Mouse (Mus musculus): ENCODE measurements around the gene Best3. TPM values are rescaled to one million over a fixed set of nuclear protein-coding genes. Genes with fewer than 3 reads are reported as not detected.
A peak's percentile ranks its signal among the peaks of the same experiment; 100 is the strongest.

Best3 gene
- 0.18 and 0.32 TPM in 2 replicates for polyA plus RNA-seq (2015; fragmentation: Nextera tagmentation; extraction: Ambion mirVana)

DNA sequence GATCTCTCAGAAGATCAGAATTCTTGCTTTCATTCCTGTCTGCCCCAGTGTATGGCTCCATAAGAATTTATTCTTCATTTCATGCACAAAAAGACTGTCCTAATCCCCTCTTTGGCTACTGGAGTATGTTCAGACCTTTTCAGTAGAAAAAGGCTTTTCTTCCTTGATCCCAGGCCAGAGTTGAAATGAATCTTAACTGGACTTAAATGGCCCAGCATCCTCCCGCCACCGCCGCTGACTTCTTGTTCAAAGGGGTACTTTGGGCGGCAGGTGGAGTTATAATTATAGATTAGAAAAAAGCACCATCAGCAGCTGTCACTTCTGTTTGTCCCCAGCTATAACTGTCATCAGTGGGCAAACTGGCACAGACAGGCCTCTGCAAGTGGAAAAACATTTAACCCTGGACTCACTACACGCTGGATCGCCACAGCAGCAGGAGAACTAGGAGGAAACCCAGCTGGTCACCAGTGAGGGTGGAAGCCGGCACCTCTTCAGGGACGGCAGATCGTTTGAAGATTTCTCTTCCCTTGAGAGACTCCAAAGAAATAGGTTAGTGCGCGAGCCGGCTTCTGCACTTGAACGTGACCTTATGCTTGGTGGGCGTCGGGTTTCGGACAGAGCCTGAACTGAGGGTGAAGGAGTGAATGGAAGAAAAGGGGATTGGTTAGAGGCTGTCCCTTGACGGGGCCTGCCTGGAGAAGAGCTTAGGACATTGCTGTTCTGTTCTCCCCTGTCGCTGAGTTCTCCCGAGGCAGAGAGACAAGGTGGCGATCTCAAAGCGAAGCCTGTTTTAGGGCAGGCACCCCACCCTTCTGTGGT, at the start of gene Best3:
TSS of gene Best3 (plus strand) at position 51 of the 819 bp plus-strand sequence.
- H3K4me1 ChIP-seq (ENCODE audit: insufficient read depth, low read length) = peaks cover 12% of the 10 kb centered on the region; the same call in 1 of the 2 replicates
- ATAC-seq (ENCODE audit: low FRiP score, low TSS enrichment) = no peak; the same call in 1 of the 2 replicates
- H3K27me3 ChIP-seq (ENCODE audit: insufficient read depth, low read length) = no peaks in the 10 kb centered on the region
- 31% methylated on average over 21 of the region's 21 CpGs for WGBS
- no peaks in the 10 kb centered on the region for H3K9me3 ChIP-seq (ENCODE audit: low read length)
- no peaks in the 10 kb centered on the region for H3K36me3 ChIP-seq (ENCODE audit: insufficient read depth, low read length)
- H3K4me3 ChIP-seq (ENCODE audit: low read length) = no peak within 1 kb of the TSS
- H3K4me2 ChIP-seq (replicated peaks; ENCODE audit: low read depth, low read length) = peak within 1 kb of the TSS; percentile 41
- 0 out of 2 replicates have a peak within 1 kb of the TSS, but pooled peaks have one; percentile 17 for H3K9ac ChIP-seq (replicated peaks; ENCODE audit: low read length)
- H3K27ac ChIP-seq (ENCODE audit: low read length) = no peak within 1 kb of the TSS

DNA sequence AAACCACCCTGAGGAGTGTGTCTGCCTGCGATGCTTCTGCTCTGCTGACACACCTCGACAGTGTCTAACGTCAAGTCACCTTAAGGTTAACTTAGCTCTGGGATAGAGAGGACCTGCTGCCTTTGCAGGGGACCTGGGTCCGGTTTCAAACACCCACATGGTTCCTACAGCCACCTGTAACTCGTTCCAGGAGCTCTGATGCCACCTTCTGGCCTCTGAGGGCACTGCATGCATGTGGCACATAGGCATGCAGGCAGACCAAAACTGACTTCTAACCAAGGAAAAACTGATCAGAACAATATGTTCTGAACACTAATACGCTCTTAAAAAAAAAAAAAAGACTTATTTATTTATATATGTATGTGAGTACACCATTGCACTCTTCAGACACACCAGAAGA, 43.1 kb upstream of the Best3 start:
- ATAC-seq (ENCODE audit: low FRiP score, low TSS enrichment) = no peak
- 91% methylated on average over 6 of the region's 6 CpGs for WGBS
- H3K4me2 ChIP-seq (replicated peaks; ENCODE audit: low read depth, low read length) = no peak overlapping the region
- no peaks in the 10 kb centered on the region for H3K27me3 ChIP-seq (ENCODE audit: insufficient read depth, low read length)
- no peak overlapping the region for H3K4me3 ChIP-seq (ENCODE audit: low read length)
- peaks cover 23% of the 10 kb centered on the region for H3K4me1 ChIP-seq (ENCODE audit: insufficient read depth, low read length)
- no peak overlapping the region for H3K9ac ChIP-seq (replicated peaks; ENCODE audit: low read length)
- no peak overlapping the region for H3K27ac ChIP-seq (ENCODE audit: low read length)
- H3K36me3 ChIP-seq (ENCODE audit: insufficient read depth, low read length) = peaks cover 26% of the 10 kb centered on the region
- H3K9me3 ChIP-seq (ENCODE audit: low read length) = peaks cover 13% of the 10 kb centered on the region; the same call in 1 of the 2 replicates

DNA sequence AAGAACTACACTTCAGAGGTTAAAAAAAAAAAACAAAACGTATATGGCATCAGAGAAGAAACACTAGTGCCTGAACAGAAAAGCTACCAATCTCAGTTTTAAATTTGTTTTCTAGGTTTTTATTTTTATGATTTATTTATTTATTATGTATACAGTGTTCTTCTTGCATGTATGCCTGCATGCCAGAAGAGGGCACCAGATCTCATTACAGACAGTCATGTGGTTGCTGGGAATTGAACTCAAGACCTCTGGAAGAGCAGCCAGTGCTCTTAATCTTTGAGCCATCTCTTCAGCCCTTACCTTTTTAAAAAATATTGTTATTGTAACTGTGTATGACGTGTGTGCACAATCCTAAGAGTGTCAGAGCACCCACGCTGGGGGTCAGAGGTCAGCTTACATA, 42.0 kb upstream of the Best3 start:
- Histone ChIP-seq H3K36me3 (ENCODE audit: insufficient read depth, low read length) (peaks cover 14% of the 10 kb centered on the region), H3K9me3 (ENCODE audit: low read length) (peaks cover 8% of the 10 kb centered on the region; the same call in 1 of the 2 replicates), H3K27me3 (ENCODE audit: insufficient read depth, low read length) (no peaks in the 10 kb centered on the region), H3K4me1 (ENCODE audit: insufficient read depth, low read length) (peaks cover 23% of the 10 kb centered on the region), H3K4me3 (ENCODE audit: low read length) (no peak overlapping the region), H3K4me2 (replicated peaks; ENCODE audit: low read depth, low read length) (no peak overlapping the region), H3K9ac (replicated peaks; ENCODE audit: low read length) (no peak overlapping the region), H3K27ac (ENCODE audit: low read length) (no peak overlapping the region)
- no peak for ATAC-seq (ENCODE audit: low FRiP score, low TSS enrichment)
- 84% methylated on average over 3 of the region's 3 CpGs for WGBS

DNA sequence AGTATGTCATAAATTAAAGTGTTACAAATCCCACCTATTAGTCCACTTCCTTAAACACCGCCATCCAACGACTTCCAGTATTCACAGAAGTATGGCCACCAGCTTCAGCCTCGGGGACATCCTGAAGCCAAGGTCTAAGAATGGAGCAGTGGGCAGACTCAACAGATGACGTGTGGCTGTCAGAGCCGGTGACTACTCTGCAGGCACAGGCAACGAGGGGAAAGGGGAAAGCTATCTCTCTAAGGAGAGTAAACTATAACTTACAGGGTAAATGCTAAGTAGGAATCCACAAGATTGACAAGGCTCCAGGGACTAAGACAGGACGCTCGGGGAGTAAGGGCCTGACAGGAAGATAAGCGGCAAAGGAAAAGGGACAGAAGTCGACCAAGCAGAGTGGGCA, 41.2 kb upstream of the Best3 start:
- Histone ChIP-seq H3K9ac (replicated peaks; ENCODE audit: low read length) (no peak overlapping the region), H3K4me3 (ENCODE audit: low read length) (peak overlapping the region; percentile 7; the same call in 1 of the 2 replicates), H3K27me3 (ENCODE audit: insufficient read depth, low read length) (no peaks in the 10 kb centered on the region), H3K9me3 (ENCODE audit: low read length) (peaks cover 8% of the 10 kb centered on the region; the same call in 1 of the 2 replicates), H3K27ac (ENCODE audit: low read length) (peak overlapping the region; percentile 76), H3K36me3 (ENCODE audit: insufficient read depth, low read length) (peaks cover 12% of the 10 kb centered on the region), H3K4me2 (replicated peaks; ENCODE audit: low read depth, low read length) (peak overlapping the region; percentile 36), H3K4me1 (ENCODE audit: insufficient read depth, low read length) (peaks cover 26% of the 10 kb centered on the region)
- no peak for ATAC-seq (ENCODE audit: low FRiP score, low TSS enrichment)
- 30% methylated on average over 10 of the region's 10 CpGs for WGBS

DNA sequence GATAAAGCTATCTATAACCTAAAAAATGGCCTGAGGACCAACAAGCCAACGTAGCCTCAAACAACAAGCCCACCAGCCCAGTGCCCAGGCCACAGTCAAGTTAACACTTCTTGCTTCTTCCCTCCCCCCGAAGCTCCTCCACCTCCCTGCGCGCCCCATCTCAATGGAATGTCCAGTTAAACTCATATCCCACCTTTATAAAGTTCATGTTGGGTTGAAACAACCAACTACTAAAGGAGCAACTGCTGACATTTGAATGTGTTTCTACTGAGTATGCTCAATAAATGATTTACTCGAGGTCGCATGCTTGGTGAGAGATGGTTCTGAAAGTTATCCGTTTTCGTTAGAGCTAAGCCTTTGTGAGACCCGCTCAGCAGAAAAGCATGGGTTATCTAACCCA, 37.7 kb upstream of the Best3 start:
- H3K9me3 ChIP-seq (ENCODE audit: low read length) = peaks cover 5% of the 10 kb centered on the region
- no peaks in the 10 kb centered on the region for H3K36me3 ChIP-seq (ENCODE audit: insufficient read depth, low read length)
- H3K4me1 ChIP-seq (ENCODE audit: insufficient read depth, low read length) = peaks cover 32% of the 10 kb centered on the region
- ATAC-seq (ENCODE audit: low FRiP score, low TSS enrichment) = no peak
- H3K27me3 ChIP-seq (ENCODE audit: insufficient read depth, low read length) = no peaks in the 10 kb centered on the region
- H3K4me3 ChIP-seq (ENCODE audit: low read length) = peak overlapping the region; percentile 76
- peak overlapping the region; percentile 76 for H3K27ac ChIP-seq (ENCODE audit: low read length)
- H3K9ac ChIP-seq (replicated peaks; ENCODE audit: low read length) = peak overlapping the region; percentile 55
- H3K4me2 ChIP-seq (replicated peaks; ENCODE audit: low read depth, low read length) = peak overlapping the region; percentile 65
- 56% methylated on average over 9 of the region's 9 CpGs for WGBS

DNA sequence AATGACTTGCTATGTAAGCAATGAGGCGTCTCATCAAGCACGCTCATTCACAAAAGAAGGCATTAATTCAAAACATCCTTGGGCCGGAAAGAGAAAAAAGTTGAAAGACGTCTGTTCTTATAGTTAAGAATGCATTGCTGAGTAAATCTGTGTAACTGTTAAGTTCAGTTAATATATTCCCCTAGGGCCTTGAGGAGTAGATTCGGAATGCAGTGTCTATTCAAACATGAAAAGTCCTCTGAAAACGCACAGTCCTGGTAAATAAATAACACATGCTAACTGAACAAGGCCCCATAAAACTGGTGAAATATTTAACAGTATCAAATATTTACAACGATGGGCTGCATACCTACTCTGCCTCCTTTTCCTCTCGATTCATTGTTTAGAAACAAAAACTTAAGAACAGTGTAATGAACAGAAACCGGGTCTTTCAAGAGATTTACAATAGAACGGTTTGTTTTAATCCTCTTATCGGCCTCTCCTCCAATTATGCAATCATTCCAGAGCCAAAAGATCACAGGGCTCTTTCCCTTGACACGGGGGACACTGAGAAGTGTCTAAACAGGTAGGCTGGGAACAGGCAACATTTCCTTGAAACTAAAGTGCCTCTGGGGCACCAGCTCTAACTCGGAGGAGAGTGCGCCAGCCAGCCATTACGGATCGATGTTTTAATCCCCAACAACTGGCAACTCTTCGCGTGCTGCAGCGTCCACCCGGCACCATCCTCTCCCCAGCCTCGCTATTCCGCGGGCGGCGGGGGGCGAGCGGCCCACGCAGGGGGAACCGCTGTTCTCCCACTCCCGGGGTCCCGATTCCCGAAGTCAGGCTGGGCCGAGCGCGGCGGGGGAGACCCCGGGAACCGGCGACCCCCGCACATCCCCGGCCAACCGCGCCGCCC, 36.8 kb upstream of the Best3 start:
- Histone ChIP-seq H3K4me2 (replicated peaks; ENCODE audit: low read depth, low read length) (peak overlapping the region; percentile 65), H3K27me3 (ENCODE audit: insufficient read depth, low read length) (no peaks in the 10 kb centered on the region), H3K4me3 (ENCODE audit: low read length) (peak overlapping the region; percentile 76), H3K27ac (ENCODE audit: low read length) (peak overlapping the region; percentile 89), H3K4me1 (ENCODE audit: insufficient read depth, low read length) (peaks cover 32% of the 10 kb centered on the region), H3K9ac (replicated peaks; ENCODE audit: low read length) (peak overlapping the region; percentile 83), H3K36me3 (ENCODE audit: insufficient read depth, low read length) (no peaks in the 10 kb centered on the region), H3K9me3 (ENCODE audit: low read length) (peaks cover 5% of the 10 kb centered on the region)
- WGBS = 2% methylated on average over 40 of the region's 44 CpGs
- ATAC-seq (ENCODE audit: low FRiP score, low TSS enrichment) = peak; percentile 47; the same call in 1 of the 2 replicates

DNA sequence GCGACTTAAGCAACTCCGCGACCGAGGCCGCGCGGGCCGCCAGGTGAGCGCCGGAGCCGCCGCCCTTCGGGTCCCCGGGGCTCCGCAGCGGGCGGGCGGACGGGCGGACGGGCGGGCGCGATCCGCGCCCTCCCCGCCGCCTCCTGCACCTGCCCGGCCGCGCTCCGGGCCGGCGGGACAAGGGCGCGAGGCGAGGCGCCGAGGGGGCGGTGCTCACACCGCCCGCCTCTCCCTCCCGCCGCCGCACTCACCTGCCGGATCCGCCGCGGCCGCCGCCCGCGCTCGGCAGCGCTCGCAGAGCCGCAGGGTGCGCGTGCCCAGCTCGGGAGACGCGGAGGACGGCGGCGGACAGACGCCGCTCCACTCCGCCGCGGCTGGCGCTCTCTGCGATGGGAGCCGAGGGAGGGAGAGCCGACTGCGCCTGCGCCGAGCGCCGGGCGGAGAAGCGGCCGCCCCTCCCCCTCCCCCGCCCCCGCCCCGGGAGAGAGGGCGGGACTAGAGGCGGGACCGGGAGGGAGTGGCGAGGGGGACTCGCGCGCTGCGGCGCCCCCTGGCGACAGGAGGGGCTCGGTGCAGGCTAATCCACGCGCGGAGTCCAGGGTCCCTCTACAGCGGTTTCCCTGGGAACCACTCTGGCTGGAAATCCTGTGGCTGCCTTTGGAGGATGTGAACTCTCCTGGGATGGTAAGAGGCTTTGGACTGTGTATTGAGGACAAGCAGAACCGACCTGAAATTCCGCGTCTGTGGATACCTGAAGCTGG, 35.9 kb upstream of the Best3 start, which contains the start of gene Rab3ip:
TSS of gene Rab3ip (minus strand) at position 761 of the 761 bp plus-strand sequence.
- peaks cover 5% of the 10 kb centered on the region for H3K9me3 ChIP-seq (ENCODE audit: low read length)
- H3K4me1 ChIP-seq (ENCODE audit: insufficient read depth, low read length) = peaks cover 28% of the 10 kb centered on the region
- no peaks in the 10 kb centered on the region for H3K36me3 ChIP-seq (ENCODE audit: insufficient read depth, low read length)
- peak; percentile 88 for ATAC-seq (ENCODE audit: low FRiP score, low TSS enrichment)
- H3K27me3 ChIP-seq (ENCODE audit: insufficient read depth, low read length) = no peaks in the 10 kb centered on the region
- peak within 1 kb of the TSS; percentile 65 for H3K4me2 ChIP-seq (replicated peaks; ENCODE audit: low read depth, low read length)
- under 1% methylated on average over 68 of the region's 103 CpGs for WGBS
- H3K27ac ChIP-seq (ENCODE audit: low read length) = peak within 1 kb of the TSS; percentile 89
- peak within 1 kb of the TSS; percentile 76 for H3K4me3 ChIP-seq (ENCODE audit: low read length)
- peak within 1 kb of the TSS; percentile 83 for H3K9ac ChIP-seq (replicated peaks; ENCODE audit: low read length)

DNA sequence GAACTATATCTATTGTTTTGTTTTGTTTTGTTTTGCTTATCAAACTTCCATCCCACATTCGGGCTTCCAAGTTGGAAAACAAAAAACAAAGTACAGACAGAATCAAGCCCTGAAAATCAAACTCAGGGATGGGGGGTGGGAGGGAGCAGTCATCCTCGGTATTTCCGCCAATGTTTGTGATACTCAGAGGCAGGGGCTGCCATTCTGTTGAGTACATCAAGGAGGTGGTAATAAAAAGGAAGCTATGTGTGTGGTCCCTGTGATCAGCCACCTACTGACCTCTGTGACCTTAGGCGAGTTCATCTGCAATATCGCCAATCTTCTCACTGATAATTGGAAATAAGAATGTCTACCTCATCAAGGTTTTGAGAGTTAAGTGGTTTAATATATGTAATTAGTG, 35.2 kb upstream of the Best3 start:
- Histone ChIP-seq H3K9me3 (ENCODE audit: low read length) (peaks cover 9% of the 10 kb centered on the region), H3K36me3 (ENCODE audit: insufficient read depth, low read length) (no peaks in the 10 kb centered on the region), H3K9ac (replicated peaks; ENCODE audit: low read length) (0 out of 2 replicates have a peak overlapping the region, but pooled peaks have one; percentile 22), H3K27me3 (ENCODE audit: insufficient read depth, low read length) (no peaks in the 10 kb centered on the region), H3K4me1 (ENCODE audit: insufficient read depth, low read length) (peaks cover 21% of the 10 kb centered on the region), H3K4me3 (ENCODE audit: low read length) (peak overlapping the region; percentile 76), H3K4me2 (replicated peaks; ENCODE audit: low read depth, low read length) (peak overlapping the region; percentile 58), H3K27ac (ENCODE audit: low read length) (no peak overlapping the region)
- 13% methylated on average over 5 of the region's 5 CpGs for WGBS
- ATAC-seq (ENCODE audit: low FRiP score, low TSS enrichment) = no peak

DNA sequence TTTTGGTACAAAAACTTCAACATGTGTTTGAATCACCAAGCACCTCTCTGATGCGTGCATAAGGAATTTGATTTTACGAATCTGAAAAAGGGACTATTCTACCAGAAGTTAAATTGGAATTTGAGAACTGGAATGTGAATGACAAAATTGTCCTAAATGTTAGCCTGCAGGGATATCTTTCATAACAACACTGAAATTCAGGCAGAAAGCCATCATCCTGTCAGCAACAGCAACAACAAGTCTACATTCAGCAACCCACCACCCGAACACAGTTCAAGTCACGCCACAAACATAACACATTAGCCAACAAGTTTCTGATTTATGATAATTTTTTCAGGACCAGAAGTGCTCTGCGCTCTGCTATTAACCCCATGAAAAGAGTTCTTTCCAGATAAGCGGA, 30.9 kb upstream of the Best3 start:
- no peak for ATAC-seq (ENCODE audit: low FRiP score, low TSS enrichment)
- no peak overlapping the region for H3K9ac ChIP-seq (replicated peaks; ENCODE audit: low read length)
- H3K27ac ChIP-seq (ENCODE audit: low read length) = no peak overlapping the region
- peaks cover 9% of the 10 kb centered on the region for H3K9me3 ChIP-seq (ENCODE audit: low read length)
- H3K4me3 ChIP-seq (ENCODE audit: low read length) = no peak overlapping the region
- H3K36me3 ChIP-seq (ENCODE audit: insufficient read depth, low read length) = no peaks in the 10 kb centered on the region
- H3K27me3 ChIP-seq (ENCODE audit: insufficient read depth, low read length) = no peaks in the 10 kb centered on the region
- peaks cover 16% of the 10 kb centered on the region for H3K4me1 ChIP-seq (ENCODE audit: insufficient read depth, low read length)
- WGBS = 94% methylated on average over 6 of the region's 6 CpGs
- no peak overlapping the region for H3K4me2 ChIP-seq (replicated peaks; ENCODE audit: low read depth, low read length)
